Mouse (Mus musculus): ENCODE results near the gene Ptger1. TPM values are rescaled to one million over a fixed set of nuclear protein-coding genes. Genes with fewer than 3 reads are reported as not detected.
A peak's percentile ranks its signal among the peaks of the same experiment; 100 is the strongest.

Gene Ptger1
- polyA plus RNA-seq, 1 experiment from 2014 or later, result 0.31 TPM

GRCm38 (mm10) chr8:83625676-83626299 is 40.7 kb upstream of the Ptger1 start:
- Histone ChIP-seq H3K4me1 (ENCODE audit: control insufficient read depth, insufficient read depth, low read length) (peaks cover 3% of the 10 kb centered on the region; the same call in 1 of the 2 replicates), H3K9me3 (ENCODE audit: control insufficient read depth, low read length) (no peaks in the 10 kb centered on the region), H3K27ac (ENCODE audit: low read depth, low read length) (no peak overlapping the region), H3K27me3 (ENCODE audit: control insufficient read depth, insufficient read depth, low read length) (no peaks in the 10 kb centered on the region), H3K4me2 (no peak overlapping the region), H3K36me3 (ENCODE audit: control insufficient read depth, insufficient read depth, low read length) (no peaks in the 10 kb centered on the region), H3K4me3 (ENCODE audit: low read depth, low read length) (no peak overlapping the region), H3K9ac (ENCODE audit: low read length) (no peak overlapping the region)
- no peak for ATAC-seq (ENCODE audit: low FRiP score)
- WGBS, result 90% methylated on average over 6 of the region's 6 CpGs
- no peak for DNase-seq (ENCODE audit: low spot score, missing footprints)

GRCm38 (mm10) chr8:83632083-83632707 is 34.3 kb upstream of the Ptger1 start:
- 86% methylated on average over 7 of the region's 7 CpGs for WGBS
- Histone ChIP-seq H3K36me3 (ENCODE audit: control insufficient read depth, insufficient read depth, low read length) (no peaks in the 10 kb centered on the region), H3K4me1 (ENCODE audit: control insufficient read depth, insufficient read depth, low read length) (no peaks in the 10 kb centered on the region), H3K27ac (ENCODE audit: low read depth, low read length) (no peak overlapping the region), H3K27me3 (ENCODE audit: control insufficient read depth, insufficient read depth, low read length) (no peaks in the 10 kb centered on the region), H3K4me2 (no peak overlapping the region), H3K9ac (ENCODE audit: low read length) (no peak overlapping the region), H3K9me3 (ENCODE audit: control insufficient read depth, low read length) (peaks cover 4% of the 10 kb centered on the region; the same call in 1 of the 2 replicates), H3K4me3 (ENCODE audit: low read depth, low read length) (no peak overlapping the region)
- no peak for DNase-seq (ENCODE audit: low spot score, missing footprints)
- ATAC-seq (ENCODE audit: low FRiP score), result no peak

GRCm38 (mm10) chr8:83638856-83639255 is 27.6 kb upstream of the Ptger1 start:
- H3K36me3 ChIP-seq (ENCODE audit: control insufficient read depth, insufficient read depth, low read length), result no peaks in the 10 kb centered on the region
- no peaks in the 10 kb centered on the region for H3K27me3 ChIP-seq (ENCODE audit: control insufficient read depth, insufficient read depth, low read length)
- DNase-seq (ENCODE audit: low spot score, missing footprints), result no peak
- 77% methylated on average over 4 of the region's 4 CpGs for WGBS
- H3K9me3 ChIP-seq (ENCODE audit: control insufficient read depth, low read length), result peaks cover 4% of the 10 kb centered on the region; the same call in 1 of the 2 replicates
- no peaks in the 10 kb centered on the region for H3K4me1 ChIP-seq (ENCODE audit: control insufficient read depth, insufficient read depth, low read length)
- no peak overlapping the region for H3K27ac ChIP-seq (ENCODE audit: low read depth, low read length)
- ATAC-seq (ENCODE audit: low FRiP score), result no peak
- H3K4me2 ChIP-seq, result no peak overlapping the region
- no peak overlapping the region for H3K4me3 ChIP-seq (ENCODE audit: low read depth, low read length)
- H3K9ac ChIP-seq (ENCODE audit: low read length), result no peak overlapping the region

- H3K9ac ChIP-seq (ENCODE audit: low read length), result no peak overlapping the region
- H3K9me3 ChIP-seq (ENCODE audit: control insufficient read depth, low read length), result peaks cover 4% of the 10 kb centered on the region; the same call in 1 of the 2 replicates
- H3K27me3 ChIP-seq (ENCODE audit: control insufficient read depth, insufficient read depth, low read length), result no peaks in the 10 kb centered on the region
- no peak for ATAC-seq (ENCODE audit: low FRiP score)
- H3K36me3 ChIP-seq (ENCODE audit: control insufficient read depth, insufficient read depth, low read length), result no peaks in the 10 kb centered on the region
- H3K27ac ChIP-seq (ENCODE audit: low read depth, low read length), result no peak overlapping the region
- no peaks in the 10 kb centered on the region for H3K4me1 ChIP-seq (ENCODE audit: control insufficient read depth, insufficient read depth, low read length)
- no peak overlapping the region for H3K4me2 ChIP-seq
- no peak for DNase-seq (ENCODE audit: low spot score, missing footprints)
- 72% methylated on average over 5 of the region's 5 CpGs for WGBS
- no peak overlapping the region for H3K4me3 ChIP-seq (ENCODE audit: low read depth, low read length)
Observed at GRCm38 (mm10) chr8:83639649-83640048, 26.8 kb upstream of the Ptger1 start.

- H3K9ac ChIP-seq (ENCODE audit: low read length), result no peak overlapping the region
- H3K9me3 ChIP-seq (ENCODE audit: control insufficient read depth, low read length), result no peaks in the 10 kb centered on the region
- WGBS, result 92% methylated on average over 11 of the region's 11 CpGs
- no peak overlapping the region for H3K4me3 ChIP-seq (ENCODE audit: low read depth, low read length)
- no peak overlapping the region for H3K4me2 ChIP-seq
- no peak for ATAC-seq (ENCODE audit: low FRiP score)
- no peaks in the 10 kb centered on the region for H3K27me3 ChIP-seq (ENCODE audit: control insufficient read depth, insufficient read depth, low read length)
- H3K4me1 ChIP-seq (ENCODE audit: control insufficient read depth, insufficient read depth, low read length), result peaks cover 4% of the 10 kb centered on the region; the same call in 1 of the 2 replicates
- no peak for DNase-seq (ENCODE audit: low spot score, missing footprints)
- H3K27ac ChIP-seq (ENCODE audit: low read depth, low read length), result no peak overlapping the region
- no peaks in the 10 kb centered on the region for H3K36me3 ChIP-seq (ENCODE audit: control insufficient read depth, insufficient read depth, low read length)
Observed at GRCm38 (mm10) chr8:83647511-83647910, 19.0 kb upstream of the Ptger1 start.

GRCm38 (mm10) chr8:83648031-83648430 is 18.4 kb upstream of the Ptger1 start:
- H3K36me3 ChIP-seq (ENCODE audit: control insufficient read depth, insufficient read depth, low read length), result no peaks in the 10 kb centered on the region
- DNase-seq (ENCODE audit: low spot score, missing footprints) (no peak), ATAC-seq (ENCODE audit: low FRiP score) (no peak)
- no peak overlapping the region for H3K27ac ChIP-seq (ENCODE audit: low read depth, low read length)
- WGBS, result 89% methylated on average over 4 of the region's 4 CpGs
- no peak overlapping the region for H3K9ac ChIP-seq (ENCODE audit: low read length)
- no peak overlapping the region for H3K4me3 ChIP-seq (ENCODE audit: low read depth, low read length)
- H3K9me3 ChIP-seq (ENCODE audit: control insufficient read depth, low read length), result no peaks in the 10 kb centered on the region
- peaks cover 4% of the 10 kb centered on the region; the same call in 1 of the 2 replicates for H3K4me1 ChIP-seq (ENCODE audit: control insufficient read depth, insufficient read depth, low read length)
- H3K27me3 ChIP-seq (ENCODE audit: control insufficient read depth, insufficient read depth, low read length), result no peaks in the 10 kb centered on the region
- H3K4me2 ChIP-seq, result no peak overlapping the region

GRCm38 (mm10) chr8:83649699-83650098 is 16.8 kb upstream of the Ptger1 start:
- H3K27me3 ChIP-seq (ENCODE audit: control insufficient read depth, insufficient read depth, low read length), result no peaks in the 10 kb centered on the region
- no peak for ATAC-seq (ENCODE audit: low FRiP score)
- no peak for DNase-seq (ENCODE audit: low spot score, missing footprints)
- no peaks in the 10 kb centered on the region for H3K9me3 ChIP-seq (ENCODE audit: control insufficient read depth, low read length)
- no peak overlapping the region for H3K4me3 ChIP-seq (ENCODE audit: low read depth, low read length)
- 93% methylated on average over 6 of the region's 6 CpGs for WGBS
- H3K27ac ChIP-seq (ENCODE audit: low read depth, low read length), result no peak overlapping the region
- H3K9ac ChIP-seq (ENCODE audit: low read length), result no peak overlapping the region
- H3K4me2 ChIP-seq, result no peak overlapping the region
- no peaks in the 10 kb centered on the region for H3K36me3 ChIP-seq (ENCODE audit: control insufficient read depth, insufficient read depth, low read length)
- peaks cover 14% of the 10 kb centered on the region for H3K4me1 ChIP-seq (ENCODE audit: control insufficient read depth, insufficient read depth, low read length)

- peak within 1 kb of the TSS; percentile 80 for H3K27ac ChIP-seq (ENCODE audit: low read depth, low read length)
- H3K9me3 ChIP-seq (ENCODE audit: control insufficient read depth, low read length), result no peaks in the 10 kb centered on the region
- ATAC-seq (ENCODE audit: low FRiP score), result peak; percentile 97
- no peaks in the 10 kb centered on the region for H3K27me3 ChIP-seq (ENCODE audit: control insufficient read depth, insufficient read depth, low read length)
- H3K4me1 ChIP-seq (ENCODE audit: control insufficient read depth, insufficient read depth, low read length), result peaks cover 14% of the 10 kb centered on the region
- peak; percentile 99 for DNase-seq (ENCODE audit: low spot score, missing footprints)
- H3K4me2 ChIP-seq, result peak within 1 kb of the TSS; percentile 92
- peak within 1 kb of the TSS; percentile 88 for H3K9ac ChIP-seq (ENCODE audit: low read length)
- H3K36me3 ChIP-seq (ENCODE audit: control insufficient read depth, insufficient read depth, low read length), result no peaks in the 10 kb centered on the region
- H3K4me3 ChIP-seq (ENCODE audit: low read depth, low read length), result peak within 1 kb of the TSS; percentile 72
- 4% methylated on average over 49 of the region's 50 CpGs for WGBS
Observed at GRCm38 (mm10) chr8:83652030-83652743, 14.3 kb upstream of the Ptger1 start, which contains the start of gene Gipc1. TSS of gene Gipc1 (plus strand) at chr8:83652677.
